Mouse (Mus musculus): ENCODE measurements around the gene Nr5a1. TPM values are rescaled to one million over a fixed set of nuclear protein-coding genes. Genes with fewer than 3 reads are reported as not detected.

The Nr5a1 gene
- polyA plus RNA-seq, 1 experiment from 2014 or later = not detected

GRCm38 (mm10) chr2:38672496-38672895 is 41.8 kb downstream of the Nr5a1 start:
- ATAC-seq (ENCODE audit: low read depth) = no peak
- Histone ChIP-seq H3K27ac (ENCODE audit: low read depth, low read length) (no peak overlapping the region), H3K36me3 (ENCODE audit: control insufficient read depth, insufficient read depth, low read length) (no peaks in the 10 kb centered on the region), H3K4me1 (ENCODE audit: control insufficient read depth, insufficient read depth, low read length) (no peaks in the 10 kb centered on the region), H3K9me3 (ENCODE audit: control insufficient read depth, low read length) (no peaks in the 10 kb centered on the region), H3K27me3 (ENCODE audit: control insufficient read depth, insufficient read depth, low read length) (no peaks in the 10 kb centered on the region), H3K9ac (replicated peaks; ENCODE audit: low read depth, low read length) (no peak overlapping the region), H3K4me2 (ENCODE audit: low read depth, low read length) (no peak overlapping the region), H3K4me3 (ENCODE audit: low read depth, low read length) (no peak overlapping the region)
- WGBS = 73% methylated on average over 10 of the region's 11 CpGs

- H3K9ac ChIP-seq (replicated peaks; ENCODE audit: low read depth, low read length) = no peak overlapping the region
- H3K27me3 ChIP-seq (ENCODE audit: control insufficient read depth, insufficient read depth, low read length) = no peaks in the 10 kb centered on the region
- ATAC-seq (ENCODE audit: low read depth) = peak; percentile 65
- WGBS = 10% methylated on average over 17 of the region's 17 CpGs
- no peaks in the 10 kb centered on the region for H3K9me3 ChIP-seq (ENCODE audit: control insufficient read depth, low read length)
- H3K4me2 ChIP-seq (ENCODE audit: low read depth, low read length) = peak overlapping the region; percentile 20; the same call in 1 of the 2 replicates
- no peak overlapping the region for H3K27ac ChIP-seq (ENCODE audit: low read depth, low read length)
- H3K4me3 ChIP-seq (ENCODE audit: low read depth, low read length) = no peak overlapping the region
- no peaks in the 10 kb centered on the region for H3K4me1 ChIP-seq (ENCODE audit: control insufficient read depth, insufficient read depth, low read length)
- no peaks in the 10 kb centered on the region for H3K36me3 ChIP-seq (ENCODE audit: control insufficient read depth, insufficient read depth, low read length)
Measured at GRCm38 (mm10) chr2:38668802-38669580, 45.4 kb downstream of the Nr5a1 start.

- Histone ChIP-seq H3K4me3 (ENCODE audit: low read depth, low read length) (no peak overlapping the region), H3K9me3 (ENCODE audit: control insufficient read depth, low read length) (no peaks in the 10 kb centered on the region), H3K9ac (replicated peaks; ENCODE audit: low read depth, low read length) (no peak overlapping the region), H3K27me3 (ENCODE audit: control insufficient read depth, insufficient read depth, low read length) (no peaks in the 10 kb centered on the region), H3K4me2 (ENCODE audit: low read depth, low read length) (no peak overlapping the region), H3K36me3 (ENCODE audit: control insufficient read depth, insufficient read depth, low read length) (no peaks in the 10 kb centered on the region), H3K4me1 (ENCODE audit: control insufficient read depth, insufficient read depth, low read length) (no peaks in the 10 kb centered on the region), H3K27ac (ENCODE audit: low read depth, low read length) (no peak overlapping the region)
- ATAC-seq (ENCODE audit: low read depth) = no peak
- WGBS = 3% methylated on average over 1 of the region's 1 CpGs
Measured at GRCm38 (mm10) chr2:38661398-38661797, 52.9 kb downstream of the Nr5a1 start.

- H3K27ac ChIP-seq (ENCODE audit: low read depth, low read length) = no peak overlapping the region
- 0 out of 2 replicates have a peak overlapping the region, but pooled peaks have one; percentile 35 for H3K9ac ChIP-seq (replicated peaks; ENCODE audit: low read depth, low read length)
- peak; percentile 97 for ATAC-seq (ENCODE audit: low read depth)
- H3K4me2 ChIP-seq (ENCODE audit: low read depth, low read length) = peak overlapping the region; percentile 56
- H3K4me1 ChIP-seq (ENCODE audit: control insufficient read depth, insufficient read depth, low read length) = no peaks in the 10 kb centered on the region
- no peaks in the 10 kb centered on the region for H3K36me3 ChIP-seq (ENCODE audit: control insufficient read depth, insufficient read depth, low read length)
- WGBS = under 1% methylated on average over 24 of the region's 25 CpGs
- H3K9me3 ChIP-seq (ENCODE audit: control insufficient read depth, low read length) = no peaks in the 10 kb centered on the region
- H3K4me3 ChIP-seq (ENCODE audit: low read depth, low read length) = peak overlapping the region; percentile 31
- no peaks in the 10 kb centered on the region for H3K27me3 ChIP-seq (ENCODE audit: control insufficient read depth, insufficient read depth, low read length)
Measured at GRCm38 (mm10) chr2:38658338-38658836, 56.0 kb downstream of the Nr5a1 start.

GRCm38 (mm10) chr2:38653694-38654093 is 60.6 kb downstream of the Nr5a1 start:
- no peak overlapping the region for H3K4me3 ChIP-seq (ENCODE audit: low read depth, low read length)
- H3K4me2 ChIP-seq (ENCODE audit: low read depth, low read length) = no peak overlapping the region
- 71% methylated on average over 2 of the region's 2 CpGs for WGBS
- H3K36me3 ChIP-seq (ENCODE audit: control insufficient read depth, insufficient read depth, low read length) = no peaks in the 10 kb centered on the region
- H3K9me3 ChIP-seq (ENCODE audit: control insufficient read depth, low read length) = no peaks in the 10 kb centered on the region
- H3K27me3 ChIP-seq (ENCODE audit: control insufficient read depth, insufficient read depth, low read length) = no peaks in the 10 kb centered on the region
- H3K4me1 ChIP-seq (ENCODE audit: control insufficient read depth, insufficient read depth, low read length) = no peaks in the 10 kb centered on the region
- no peak overlapping the region for H3K9ac ChIP-seq (replicated peaks; ENCODE audit: low read depth, low read length)
- H3K27ac ChIP-seq (ENCODE audit: low read depth, low read length) = no peak overlapping the region
- no peak for ATAC-seq (ENCODE audit: low read depth)

- no peak overlapping the region for H3K4me3 ChIP-seq (ENCODE audit: low read depth, low read length)
Measured at GRCm38 (mm10) chr2:38653293-38653619, 61.1 kb downstream of the Nr5a1 start.

GRCm38 (mm10) chr2:38652565-38653292 is 61.6 kb downstream of the Nr5a1 start:
- H3K4me3 ChIP-seq (ENCODE audit: low read depth, low read length) = no peak overlapping the region
- WGBS = 71% methylated on average over 10 of the region's 10 CpGs
- no peak overlapping the region for H3K27ac ChIP-seq (ENCODE audit: low read depth, low read length)
- no peaks in the 10 kb centered on the region for H3K36me3 ChIP-seq (ENCODE audit: control insufficient read depth, insufficient read depth, low read length)
- H3K4me2 ChIP-seq (ENCODE audit: low read depth, low read length) = no peak overlapping the region
- no peaks in the 10 kb centered on the region for H3K4me1 ChIP-seq (ENCODE audit: control insufficient read depth, insufficient read depth, low read length)
- peak; percentile 56; the same call in 1 of the 2 replicates for ATAC-seq (ENCODE audit: low read depth)
- no peaks in the 10 kb centered on the region for H3K9me3 ChIP-seq (ENCODE audit: control insufficient read depth, low read length)
- no peaks in the 10 kb centered on the region for H3K27me3 ChIP-seq (ENCODE audit: control insufficient read depth, insufficient read depth, low read length)
- no peak overlapping the region for H3K9ac ChIP-seq (replicated peaks; ENCODE audit: low read depth, low read length)

More at GRCm38 (mm10) chr2:38653293-38653619, 61.1 kb downstream of the Nr5a1 start:
- no peak overlapping the region for H3K27ac ChIP-seq (ENCODE audit: low read depth, low read length)
- no peaks in the 10 kb centered on the region for H3K27me3 ChIP-seq (ENCODE audit: control insufficient read depth, insufficient read depth, low read length)
- H3K4me2 ChIP-seq (ENCODE audit: low read depth, low read length) = no peak overlapping the region
- H3K9me3 ChIP-seq (ENCODE audit: control insufficient read depth, low read length) = no peaks in the 10 kb centered on the region
- no peak for ATAC-seq (ENCODE audit: low read depth)
- no peak overlapping the region for H3K9ac ChIP-seq (replicated peaks; ENCODE audit: low read depth, low read length)
- H3K36me3 ChIP-seq (ENCODE audit: control insufficient read depth, insufficient read depth, low read length) = no peaks in the 10 kb centered on the region
- no peaks in the 10 kb centered on the region for H3K4me1 ChIP-seq (ENCODE audit: control insufficient read depth, insufficient read depth, low read length)
- 90% methylated on average over 5 of the region's 5 CpGs for WGBS

- no peak overlapping the region for H3K4me3 ChIP-seq (ENCODE audit: low read depth, low read length)
- no peak overlapping the region for H3K9ac ChIP-seq (replicated peaks; ENCODE audit: low read depth, low read length)
- no peaks in the 10 kb centered on the region for H3K36me3 ChIP-seq (ENCODE audit: control insufficient read depth, insufficient read depth, low read length)
- 75% methylated on average over 7 of the region's 7 CpGs for WGBS
- H3K27ac ChIP-seq (ENCODE audit: low read depth, low read length) = no peak overlapping the region
- no peaks in the 10 kb centered on the region for H3K9me3 ChIP-seq (ENCODE audit: control insufficient read depth, low read length)
- peaks cover 5% of the 10 kb centered on the region for H3K4me1 ChIP-seq (ENCODE audit: control insufficient read depth, insufficient read depth, low read length)
- H3K4me2 ChIP-seq (ENCODE audit: low read depth, low read length) = no peak overlapping the region
- H3K27me3 ChIP-seq (ENCODE audit: control insufficient read depth, insufficient read depth, low read length) = no peaks in the 10 kb centered on the region
- no peak for ATAC-seq (ENCODE audit: low read depth)
Measured at GRCm38 (mm10) chr2:38652098-38652497, 62.2 kb downstream of the Nr5a1 start.

- Histone ChIP-seq H3K4me3 (ENCODE audit: low read depth, low read length) (no peak overlapping the region), H3K36me3 (ENCODE audit: control insufficient read depth, insufficient read depth, low read length) (no peaks in the 10 kb centered on the region), H3K4me2 (ENCODE audit: low read depth, low read length) (no peak overlapping the region), H3K9me3 (ENCODE audit: control insufficient read depth, low read length) (no peaks in the 10 kb centered on the region), H3K4me1 (ENCODE audit: control insufficient read depth, insufficient read depth, low read length) (peaks cover 6% of the 10 kb centered on the region), H3K27me3 (ENCODE audit: control insufficient read depth, insufficient read depth, low read length) (no peaks in the 10 kb centered on the region), H3K27ac (ENCODE audit: low read depth, low read length) (no peak overlapping the region), H3K9ac (replicated peaks; ENCODE audit: low read depth, low read length) (no peak overlapping the region)
- ATAC-seq (ENCODE audit: low read depth) = no peak
- WGBS = 97% methylated on average over 1 of the region's 1 CpGs
Measured at GRCm38 (mm10) chr2:38650340-38650739, 64.0 kb downstream of the Nr5a1 start.

Data from neural tube, embryonic 14.5 days (tissue).